Mouse (Mus musculus) cerebellum, postnatal 4 days (tissue): ENCODE data around the gene Gm20605.

Source experiments
- DNase-seq, 2 experiments: peaks; one replicate each; pipeline ENCODE4 v3.0.0; 2022; ENCODE audit warnings: low spot score in 2 of 2, mixed read lengths in 1 of 2

Gm20605 gene

GRCm38 (mm10) chr5:137686127-137686790 is 57.3 kb downstream of the Gm20605 start:
- DNase-seq = no peak

- no peak for DNase-seq
Observed at GRCm38 (mm10) chr5:137689974-137690373, 61.0 kb downstream of the Gm20605 start.

DNA sequence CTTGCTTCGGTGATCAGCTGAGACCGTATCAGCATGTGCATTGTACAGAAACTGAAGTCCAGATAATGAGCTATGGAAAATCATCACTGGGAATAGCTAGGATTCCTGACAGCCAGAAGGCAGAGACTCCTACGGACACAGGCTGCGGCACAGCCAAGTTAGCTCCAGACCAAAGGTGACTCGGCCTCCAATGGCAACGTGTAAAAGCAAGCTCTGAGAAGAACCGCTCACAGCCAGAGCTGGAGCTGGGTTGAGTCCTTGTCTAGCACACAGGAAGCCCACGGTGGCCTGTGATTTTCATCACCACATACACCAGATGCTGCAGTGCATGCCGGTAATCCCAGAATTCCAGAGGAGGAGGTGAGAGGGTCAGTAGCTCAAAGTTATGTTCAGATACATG is 61.6 kb downstream of the Gm20605 start:
- DNase-seq = no peak

DNA sequence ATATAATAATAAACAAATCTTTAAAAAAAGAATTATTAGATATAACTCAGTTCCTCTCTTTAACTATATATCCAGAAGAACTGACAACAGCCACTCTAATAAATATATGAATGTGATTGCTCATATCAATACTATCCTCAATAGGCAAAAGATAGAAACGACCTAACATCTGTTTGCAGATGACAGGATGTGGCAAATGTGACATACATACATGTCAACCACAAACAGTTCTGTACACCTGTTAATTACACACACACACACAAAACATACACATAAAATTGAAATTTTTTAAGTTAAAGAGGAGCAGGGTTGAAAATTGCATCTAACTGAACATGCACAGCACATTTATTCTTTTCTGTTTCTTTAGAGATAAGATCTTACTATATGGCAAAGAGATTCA is 62.9 kb downstream of the Gm20605 start:
- no peak for DNase-seq
